Mouse (Mus musculus) brain, adult 2 months (tissue): ENCODE results near the gene Fads1.
"Not testable (repeated sequence)": the region's sequence is repeated elsewhere in the genome, so short reads cannot be mapped to it uniquely, and the experiment has no call there.

ENCODE experiments used
- DNase-seq: peaks from one replicate; pipeline ENCODE4 v3.0.0; 2011; ENCODE audit warnings: low read depth, low spot score

The Fads1 gene

GRCm38 (mm10) chr19:10182670-10183298, at the start of gene Fads1:
TSS of gene Fads1 (plus strand) at chr19:10182888.
- peak; percentile 98 for DNase-seq

- DNase-seq: no peak
Measured at GRCm38 (mm10) chr19:10134692-10135091, 48.0 kb upstream of the Fads1 start.

- no peak for DNase-seq
Measured at GRCm38 (mm10) chr19:10137423-10137822, 45.3 kb upstream of the Fads1 start.

GRCm38 (mm10) chr19:10139736-10140135, 43.0 kb upstream of the Fads1 start:
- no peak for DNase-seq

GRCm38 (mm10) chr19:10143667-10144066, 39.0 kb upstream of the Fads1 start:
- peak; percentile 64 for DNase-seq

GRCm38 (mm10) chr19:10144464-10144863, 38.2 kb upstream of the Fads1 start:
- no peak for DNase-seq

GRCm38 (mm10) chr19:10148555-10148954, 34.1 kb upstream of the Fads1 start:
- DNase-seq: peak; percentile 57

- DNase-seq: no peak
Measured at GRCm38 (mm10) chr19:10149189-10149588, 33.5 kb upstream of the Fads1 start.

GRCm38 (mm10) chr19:10157725-10158124, 25.0 kb upstream of the Fads1 start:
- DNase-seq: peak; percentile 56

GRCm38 (mm10) chr19:10163896-10164295, 18.8 kb upstream of the Fads1 start:
- DNase-seq: peak; percentile 16

- DNase-seq: not testable (repeated sequence)
Measured at GRCm38 (mm10) chr19:10165928-10166327, 16.8 kb upstream of the Fads1 start.

- DNase-seq: no peak
Measured at GRCm38 (mm10) chr19:10167112-10167511, 15.6 kb upstream of the Fads1 start.

GRCm38 (mm10) chr19:10167951-10168350, 14.7 kb upstream of the Fads1 start:
- no peak for DNase-seq

- DNase-seq: no peak
Measured at GRCm38 (mm10) chr19:10168441-10168840, 14.2 kb upstream of the Fads1 start.

GRCm38 (mm10) chr19:10169179-10169578, 13.5 kb upstream of the Fads1 start:
- DNase-seq: no peak

- DNase-seq: not testable (repeated sequence)
Measured at GRCm38 (mm10) chr19:10169692-10170330, 12.9 kb upstream of the Fads1 start.

- no peak for DNase-seq
Measured at GRCm38 (mm10) chr19:10170466-10170865, 12.2 kb upstream of the Fads1 start.

GRCm38 (mm10) chr19:10171359-10171758, 11.3 kb upstream of the Fads1 start:
- DNase-seq: no peak

GRCm38 (mm10) chr19:10171846-10172245, 10.8 kb upstream of the Fads1 start:
- DNase-seq: peak; percentile 83

- DNase-seq: no peak
Measured at GRCm38 (mm10) chr19:10173116-10173718, 9.5 kb upstream of the Fads1 start.

GRCm38 (mm10) chr19:10173844-10174539, 8.7 kb upstream of the Fads1 start:
- no peak for DNase-seq

- DNase-seq: no peak
Measured at GRCm38 (mm10) chr19:10174956-10175355, 7.7 kb upstream of the Fads1 start.
